Mouse (Mus musculus): ENCODE data around the gene Ube4b. TPM values are rescaled to one million over a fixed set of nuclear protein-coding genes. Genes with fewer than 3 reads are reported as not detected.
"Not testable (repeated sequence)": the region's sequence is repeated elsewhere in the genome, so short reads cannot be mapped to it uniquely, and the experiment has no call there.

Gene Ube4b
- polyA plus RNA-seq, 1 experiment from 2014 or later: 29.9 TPM

DNA sequence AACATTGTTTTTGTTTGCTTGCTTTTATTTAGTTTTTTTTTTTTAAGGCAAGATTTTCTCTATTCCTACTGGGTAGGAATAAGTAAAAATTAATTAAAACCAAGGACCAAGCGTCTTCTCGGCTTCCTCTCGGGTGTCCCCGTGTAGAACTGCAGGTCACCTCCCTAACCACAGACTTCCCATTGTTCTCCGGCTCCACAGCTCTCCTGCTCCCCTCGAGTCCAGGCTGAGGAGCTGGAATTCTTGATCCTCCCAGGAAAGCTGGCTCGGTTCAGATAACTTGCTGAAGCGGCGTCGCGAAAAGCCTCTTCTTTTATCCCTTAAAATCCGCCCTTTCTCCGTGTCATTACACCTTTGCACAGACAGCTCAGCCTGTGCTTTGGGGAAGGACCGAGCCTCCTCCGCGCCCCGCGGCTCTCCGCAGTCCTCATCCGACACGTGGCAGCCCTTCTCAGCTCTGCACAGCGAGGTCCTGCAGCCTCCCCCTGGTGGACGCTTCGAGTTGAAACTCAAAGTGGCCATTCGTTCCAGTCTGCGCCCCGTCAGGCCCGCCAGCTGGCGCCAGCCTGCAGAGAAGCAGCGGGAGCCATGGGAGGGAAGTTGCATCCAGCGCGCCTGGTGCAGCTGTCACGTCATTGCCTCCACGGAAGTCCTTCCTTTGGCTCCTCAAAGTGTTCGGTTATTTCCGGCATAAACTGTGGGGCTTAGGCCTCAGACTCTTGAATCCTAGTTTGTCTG, 18.6 kb upstream of the Ube4b start:
- under 1% methylated on average over 36 of the region's 36 CpGs for whole genome bisulfite sequencing

DNA sequence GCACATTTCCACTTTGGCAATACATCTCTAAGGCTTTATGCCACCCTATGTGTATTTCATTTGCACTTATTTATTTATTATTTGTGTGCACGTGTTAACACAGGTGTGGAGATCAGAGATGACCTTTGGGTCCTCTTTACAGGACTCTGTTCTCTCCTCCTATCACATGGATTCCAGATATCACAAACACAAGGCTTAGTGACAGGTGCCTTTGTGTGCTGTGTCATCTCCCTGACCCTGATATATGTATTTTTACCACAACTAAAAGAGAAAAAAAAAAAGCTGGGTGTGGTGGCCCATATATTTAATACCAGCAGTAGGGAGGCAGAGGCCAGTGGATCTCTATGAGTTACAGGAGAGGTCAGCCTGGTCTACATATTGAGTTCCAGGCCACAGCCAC, 17.9 kb upstream of the Ube4b start:
- no peak overlapping the region for H3K9ac ChIP-seq (ENCODE audit: low read length)
- H3K4me3 ChIP-seq (ENCODE audit: low read length): no peak overlapping the region
- no peak for ATAC-seq (replicated peaks; ENCODE audit: extremely low read depth, insufficient read depth, low FRiP score)
- H3K27ac ChIP-seq (ENCODE audit: low read length): peak overlapping the region; percentile 92; the same call in 1 of the 2 replicates
- no peak overlapping the region for H3K4me2 ChIP-seq (ENCODE audit: low read depth, low read length)
- 44% methylated on average over 1 of the region's 1 CpGs for WGBS
- H3K27me3 ChIP-seq (ENCODE audit: control insufficient read depth, insufficient read depth, low read length): no peaks in the 10 kb centered on the region
- peaks cover 13% of the 10 kb centered on the region for H3K4me1 ChIP-seq (ENCODE audit: control insufficient read depth, insufficient read depth, low read length)
- H3K36me3 ChIP-seq (ENCODE audit: control insufficient read depth, insufficient read depth): no peaks in the 10 kb centered on the region
- no peaks in the 10 kb centered on the region for H3K9me3 ChIP-seq (replicated peaks; ENCODE audit: control insufficient read depth, low read length)

More for the DNA sequence above, 18.6 kb upstream of the Ube4b start:
- Histone ChIP-seq H3K4me3 (ENCODE audit: low read length) (peak overlapping the region; percentile 50), H3K4me1 (ENCODE audit: control insufficient read depth, insufficient read depth, low read length) (peaks cover 13% of the 10 kb centered on the region), H3K9me3 (replicated peaks; ENCODE audit: control insufficient read depth, low read length) (no peaks in the 10 kb centered on the region), H3K4me2 (ENCODE audit: low read depth, low read length) (peak overlapping the region; percentile 80), H3K9ac (ENCODE audit: low read length) (peak overlapping the region; percentile 78), H3K27me3 (ENCODE audit: control insufficient read depth, insufficient read depth, low read length) (no peaks in the 10 kb centered on the region), H3K27ac (ENCODE audit: low read length) (peak overlapping the region; percentile 92), H3K36me3 (ENCODE audit: control insufficient read depth, insufficient read depth) (no peaks in the 10 kb centered on the region)
- peak; percentile 96 for ATAC-seq (replicated peaks; ENCODE audit: extremely low read depth, insufficient read depth, low FRiP score)

DNA sequence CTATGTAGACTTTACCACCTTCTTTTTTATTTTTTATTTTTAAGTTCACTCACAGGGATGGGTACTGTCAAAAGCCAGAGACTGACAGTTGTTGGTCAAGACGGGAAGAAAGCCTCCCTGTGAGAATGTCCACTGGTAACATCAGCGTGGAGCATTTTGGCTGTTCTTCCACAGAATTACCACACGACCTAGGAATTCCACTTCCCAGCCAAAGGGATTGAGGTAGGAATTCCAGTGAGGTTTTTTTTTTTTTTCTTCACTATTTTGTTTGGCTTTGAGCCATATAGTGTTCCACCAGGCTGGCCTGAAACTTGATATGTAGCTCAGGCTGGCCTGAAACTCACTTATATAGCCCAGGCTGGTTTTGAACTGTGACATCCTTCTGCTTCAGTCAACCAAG, 15.9 kb upstream of the Ube4b start:
- H3K27me3 ChIP-seq (ENCODE audit: control insufficient read depth, insufficient read depth, low read length): no peaks in the 10 kb centered on the region
- H3K4me2 ChIP-seq (ENCODE audit: low read depth, low read length): no peak overlapping the region
- no peaks in the 10 kb centered on the region for H3K9me3 ChIP-seq (replicated peaks; ENCODE audit: control insufficient read depth, low read length)
- no peak for ATAC-seq (replicated peaks; ENCODE audit: extremely low read depth, insufficient read depth, low FRiP score)
- H3K36me3 ChIP-seq (ENCODE audit: control insufficient read depth, insufficient read depth): no peaks in the 10 kb centered on the region
- H3K9ac ChIP-seq (ENCODE audit: low read length): no peak overlapping the region
- no peak overlapping the region for H3K4me3 ChIP-seq (ENCODE audit: low read length)
- 23% methylated on average over 3 of the region's 3 CpGs for WGBS
- peaks cover 13% of the 10 kb centered on the region for H3K4me1 ChIP-seq (ENCODE audit: control insufficient read depth, insufficient read depth, low read length)
- H3K27ac ChIP-seq (ENCODE audit: low read length): peak overlapping the region; percentile 32

DNA sequence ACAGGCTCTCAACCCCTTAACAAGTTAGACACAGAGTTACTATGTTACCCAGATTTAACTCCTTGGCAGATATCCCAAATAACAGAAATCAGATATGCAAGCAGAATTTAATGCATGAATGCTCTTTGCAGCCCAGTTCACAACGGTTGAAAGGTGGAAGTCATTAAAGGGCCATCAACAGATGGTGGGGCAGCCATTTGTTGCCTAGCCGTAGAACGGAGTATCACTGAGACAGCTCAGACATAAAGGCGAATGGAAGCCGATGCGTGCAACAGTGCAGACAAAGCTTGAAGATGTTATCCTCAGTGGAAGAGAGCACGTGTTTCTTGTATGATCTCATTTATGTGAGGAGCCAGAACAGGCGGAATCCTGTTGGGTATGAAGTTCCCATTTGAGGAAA, 14.0 kb upstream of the Ube4b start:
- Histone ChIP-seq H3K27me3 (ENCODE audit: control insufficient read depth, insufficient read depth, low read length) (no peaks in the 10 kb centered on the region), H3K36me3 (ENCODE audit: control insufficient read depth, insufficient read depth) (no peaks in the 10 kb centered on the region), H3K4me1 (ENCODE audit: control insufficient read depth, insufficient read depth, low read length) (peaks cover 9% of the 10 kb centered on the region), H3K4me3 (ENCODE audit: low read length) (no peak overlapping the region), H3K9ac (ENCODE audit: low read length) (no peak overlapping the region), H3K4me2 (ENCODE audit: low read depth, low read length) (no peak overlapping the region), H3K9me3 (replicated peaks; ENCODE audit: control insufficient read depth, low read length) (no peaks in the 10 kb centered on the region), H3K27ac (ENCODE audit: low read length) (no peak overlapping the region)
- 61% methylated on average over 8 of the region's 8 CpGs for WGBS
- ATAC-seq (replicated peaks; ENCODE audit: extremely low read depth, insufficient read depth, low FRiP score): no peak

DNA sequence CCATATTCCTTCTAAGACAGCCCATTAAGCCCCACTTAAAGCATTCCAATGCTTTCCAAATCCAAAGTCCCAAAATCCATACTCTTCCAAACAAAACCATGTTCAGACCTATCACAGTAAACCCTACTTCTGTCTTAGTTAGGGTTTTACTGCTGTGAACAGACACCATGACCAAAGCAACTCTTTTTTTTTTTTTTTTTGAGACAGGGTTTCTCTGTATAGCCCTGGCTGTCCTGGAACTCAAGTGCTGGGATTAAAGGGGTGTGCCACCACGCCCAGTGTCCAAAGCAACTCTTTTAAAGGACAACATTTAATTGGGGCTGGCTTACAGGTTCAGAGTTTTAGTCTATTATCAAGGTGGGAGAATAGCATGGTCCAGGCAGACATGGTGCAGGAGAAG, 5.3 kb upstream of the Ube4b start:
- H3K4me2 ChIP-seq (ENCODE audit: low read depth, low read length); H3K27ac ChIP-seq (ENCODE audit: low read length); H3K9ac ChIP-seq (ENCODE audit: low read length); H3K9me3 ChIP-seq (replicated peaks; ENCODE audit: control insufficient read depth, low read length); H3K4me3 ChIP-seq (ENCODE audit: low read length); H3K4me1 ChIP-seq (ENCODE audit: control insufficient read depth, insufficient read depth, low read length); H3K27me3 ChIP-seq (ENCODE audit: control insufficient read depth, insufficient read depth, low read length); H3K36me3 ChIP-seq (ENCODE audit: control insufficient read depth, insufficient read depth); ATAC-seq (replicated peaks; ENCODE audit: extremely low read depth, insufficient read depth, low FRiP score): not testable (repeated sequence)
- 71% methylated on average over 1 of the region's 1 CpGs for WGBS

DNA sequence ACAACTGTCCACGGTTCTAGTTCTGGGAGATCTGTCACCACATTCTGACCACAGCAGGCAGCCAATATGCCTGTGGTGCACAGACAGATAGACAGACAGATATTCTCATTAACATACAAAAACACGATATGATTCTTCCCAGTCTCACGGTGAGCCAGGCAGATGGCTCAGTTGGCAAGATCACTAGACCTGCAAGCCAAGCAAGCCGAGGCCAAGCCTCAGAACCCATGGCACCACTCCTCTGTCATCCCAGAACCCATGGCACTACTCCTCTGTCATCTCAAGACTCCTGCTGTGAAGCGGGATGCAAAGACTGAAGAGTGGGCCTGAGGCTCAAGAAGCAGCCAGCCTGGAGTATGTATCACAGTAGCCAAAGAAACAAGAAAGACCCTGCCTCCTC, 3.0 kb upstream of the Ube4b start:
- H3K9me3 ChIP-seq (replicated peaks; ENCODE audit: control insufficient read depth, low read length): no peaks in the 10 kb centered on the region
- no peak overlapping the region for H3K9ac ChIP-seq (ENCODE audit: low read length)
- H3K27ac ChIP-seq (ENCODE audit: low read length): no peak overlapping the region
- no peaks in the 10 kb centered on the region for H3K27me3 ChIP-seq (ENCODE audit: control insufficient read depth, insufficient read depth, low read length)
- no peak for ATAC-seq (replicated peaks; ENCODE audit: extremely low read depth, insufficient read depth, low FRiP score)
- H3K4me2 ChIP-seq (ENCODE audit: low read depth, low read length): no peak overlapping the region
- no peaks in the 10 kb centered on the region for H3K36me3 ChIP-seq (ENCODE audit: control insufficient read depth, insufficient read depth)
- WGBS: 81% methylated on average over 5 of the region's 5 CpGs
- 0 out of 2 replicates have a peak, but pooled peaks cover 6% of the 10 kb centered on the region for H3K4me1 ChIP-seq (ENCODE audit: control insufficient read depth, insufficient read depth, low read length)
- H3K4me3 ChIP-seq (ENCODE audit: low read length): no peak overlapping the region

DNA sequence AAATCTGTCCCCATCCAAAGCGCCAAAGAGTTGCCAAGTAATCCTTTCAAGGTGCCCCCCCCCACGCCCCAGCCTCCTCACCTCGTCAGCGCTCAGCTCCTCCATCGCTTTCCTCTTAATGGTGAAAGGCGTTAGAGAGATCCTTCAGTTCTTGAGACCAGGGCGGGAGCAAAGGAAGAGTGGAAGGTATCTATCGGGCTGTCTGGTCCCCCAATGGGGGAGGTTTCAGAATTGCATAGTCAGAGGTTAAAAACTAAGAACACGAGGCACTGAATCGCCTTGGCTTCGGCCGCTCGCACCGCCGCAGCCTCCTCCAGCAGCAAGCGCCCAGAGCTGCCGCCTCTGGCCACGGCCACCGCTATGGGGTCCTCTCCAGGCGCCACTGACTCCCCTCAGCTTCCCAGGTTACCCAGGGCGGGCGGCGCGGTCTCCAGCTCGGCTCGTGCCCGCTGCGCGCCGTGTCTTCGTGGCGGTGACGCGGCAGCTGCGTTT, 702 bp downstream of the Ube4b start:
- WGBS: under 1% methylated on average over 35 of the region's 35 CpGs
- Histone ChIP-seq H3K27me3 (ENCODE audit: control insufficient read depth, insufficient read depth, low read length) (no peaks in the 10 kb centered on the region), H3K4me1 (ENCODE audit: control insufficient read depth, insufficient read depth, low read length) (peaks cover 13% of the 10 kb centered on the region), H3K36me3 (ENCODE audit: control insufficient read depth, insufficient read depth) (no peaks in the 10 kb centered on the region), H3K9me3 (replicated peaks; ENCODE audit: control insufficient read depth, low read length) (no peaks in the 10 kb centered on the region), H3K9ac (ENCODE audit: low read length) (peak overlapping the region; percentile 92), H3K4me2 (ENCODE audit: low read depth, low read length) (peak overlapping the region; percentile 68), H3K27ac (ENCODE audit: low read length) (peak overlapping the region; percentile 99), H3K4me3 (ENCODE audit: low read length) (peak overlapping the region; percentile 84)
- ATAC-seq (replicated peaks; ENCODE audit: extremely low read depth, insufficient read depth, low FRiP score): peak; percentile 53

DNA sequence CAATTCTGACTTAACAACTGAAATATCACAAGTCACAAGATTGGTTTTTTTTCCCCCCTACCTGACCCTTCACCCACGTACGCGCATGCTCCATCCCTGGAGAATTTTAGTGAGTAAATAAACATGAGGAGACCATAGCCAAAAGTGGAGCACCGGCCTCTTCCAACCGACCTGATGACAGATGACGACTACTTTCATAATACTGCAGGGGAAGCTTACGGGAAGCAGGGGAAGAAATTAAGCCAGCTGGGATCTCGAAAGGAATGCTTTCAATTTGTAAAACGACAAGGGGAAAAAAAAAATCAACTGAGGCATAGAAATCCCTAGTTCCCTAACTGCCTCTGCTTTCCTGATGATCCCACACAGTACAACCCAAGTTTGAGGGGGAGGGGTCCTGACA, 1.8 kb downstream of the Ube4b start:
- peak overlapping the region; percentile 45; the same call in 1 of the 2 replicates for H3K27ac ChIP-seq (ENCODE audit: low read length)
- 3% methylated on average over 9 of the region's 9 CpGs for WGBS
- H3K9ac ChIP-seq (ENCODE audit: low read length): peak overlapping the region; percentile 60
- ATAC-seq (replicated peaks; ENCODE audit: extremely low read depth, insufficient read depth, low FRiP score): no peak
- H3K4me1 ChIP-seq (ENCODE audit: control insufficient read depth, insufficient read depth, low read length): peaks cover 13% of the 10 kb centered on the region
- H3K9me3 ChIP-seq (replicated peaks; ENCODE audit: control insufficient read depth, low read length): no peaks in the 10 kb centered on the region
- no peaks in the 10 kb centered on the region for H3K36me3 ChIP-seq (ENCODE audit: control insufficient read depth, insufficient read depth)
- peak overlapping the region; percentile 84 for H3K4me3 ChIP-seq (ENCODE audit: low read length)
- peak overlapping the region; percentile 68 for H3K4me2 ChIP-seq (ENCODE audit: low read depth, low read length)
- H3K27me3 ChIP-seq (ENCODE audit: control insufficient read depth, insufficient read depth, low read length): no peaks in the 10 kb centered on the region

DNA sequence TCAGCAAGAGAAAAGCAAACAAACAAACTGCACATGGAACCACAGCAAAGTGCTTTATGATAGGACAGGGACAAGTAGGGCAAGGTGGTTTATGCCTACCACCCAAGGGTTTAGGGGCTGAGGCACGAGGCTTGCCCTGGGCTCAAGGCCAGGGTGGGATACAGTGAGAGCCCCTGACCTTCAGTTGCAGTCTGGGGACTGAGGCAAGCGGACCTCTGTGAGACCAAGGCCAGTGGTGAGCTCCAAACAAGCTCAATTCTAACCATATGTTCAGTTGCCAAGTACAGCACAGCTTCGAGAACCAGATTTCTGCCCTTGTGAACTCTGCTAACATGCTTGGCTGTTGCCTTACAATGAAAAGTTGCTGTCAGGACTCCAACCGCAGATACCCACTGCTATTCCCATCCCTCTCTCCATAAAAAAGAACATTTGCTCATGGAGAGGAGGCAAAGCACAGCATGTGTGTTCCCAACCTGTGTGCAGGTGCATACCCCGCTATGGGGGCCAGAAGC, 8.6 kb downstream of the Ube4b start:
- Histone ChIP-seq H3K4me2 (ENCODE audit: low read depth, low read length) (no peak overlapping the region), H3K27ac (ENCODE audit: low read length) (no peak overlapping the region), H3K4me3 (ENCODE audit: low read length) (no peak overlapping the region), H3K4me1 (ENCODE audit: control insufficient read depth, insufficient read depth, low read length) (peaks cover 39% of the 10 kb centered on the region), H3K27me3 (ENCODE audit: control insufficient read depth, insufficient read depth, low read length) (no peaks in the 10 kb centered on the region), H3K9me3 (replicated peaks; ENCODE audit: control insufficient read depth, low read length) (no peaks in the 10 kb centered on the region), H3K9ac (ENCODE audit: low read length) (no peak overlapping the region), H3K36me3 (ENCODE audit: control insufficient read depth, insufficient read depth) (0 out of 2 replicates have a peak, but pooled peaks cover 4% of the 10 kb centered on the region)
- WGBS: 68% methylated on average over 5 of the region's 5 CpGs
- ATAC-seq (replicated peaks; ENCODE audit: extremely low read depth, insufficient read depth, low FRiP score): no peak

Data from heart, embryonic 16.5 days (tissue).